In the genomic region with DNA sequence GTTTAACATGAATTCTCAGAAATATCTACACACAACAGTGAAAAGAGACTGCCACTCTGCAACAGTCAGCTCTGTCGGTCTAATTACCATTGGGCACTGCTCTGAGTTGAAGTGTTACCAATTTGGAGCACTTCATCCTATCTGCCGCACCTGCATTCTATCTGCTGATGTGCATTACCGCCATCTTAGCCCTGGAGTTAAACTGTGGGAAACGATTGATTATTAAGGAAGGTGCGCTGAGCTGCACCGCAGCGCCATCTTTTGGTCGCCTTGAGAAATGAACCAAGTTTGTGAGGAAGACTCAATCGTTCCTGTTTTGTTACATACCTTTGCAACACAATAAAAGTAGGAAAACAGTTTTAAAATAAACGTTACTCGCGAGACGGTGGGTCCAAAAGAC, we compare ENCODE assay signal across 8 mouse cellular contexts.
DNase-seq lines count a peak whose midpoint lies in the region; ATAC-seq and TF ChIP-seq lines count a peak whose summit lies in the region.

No protein-coding gene starts in this region.

- ATAC-seq in kidney, embryonic 16.5 days (ENCODE audit: low FRiP score, low TSS enrichment) = 0 out of 2 replicates have a peak, but pooled peaks have one; percentile 12
- ATAC-seq in forebrain, embryonic 14.5 days = peak; percentile 83
- ATAC-seq in midbrain, postnatal 0 days (ENCODE audit: low FRiP score) = peak; percentile 69; the same call in 1 of the 2 replicates

- no peaks in the 10 kb centered on the region for H3K36me3 ChIP-seq in kidney, embryonic 16.5 days (ENCODE audit: insufficient read depth, low read length)
- no peaks in the 10 kb centered on the region for H3K36me3 ChIP-seq in forebrain, embryonic 14.5 days (ENCODE audit: control insufficient read depth, insufficient read depth, low read length)
- no peaks in the 10 kb centered on the region for H3K36me3 ChIP-seq in midbrain, postnatal 0 days (ENCODE audit: insufficient read depth, low read length)

- H3K9me3 ChIP-seq in kidney, embryonic 16.5 days (ENCODE audit: low read length) = no peaks in the 10 kb centered on the region
- no peaks in the 10 kb centered on the region for H3K9me3 ChIP-seq in forebrain, embryonic 14.5 days (replicated peaks; ENCODE audit: control insufficient read depth, low read length)
- H3K9me3 ChIP-seq in midbrain, postnatal 0 days (ENCODE audit: low read length) = no peaks in the 10 kb centered on the region

- 4% methylated on average over 13 of the region's 13 CpGs for WGBS in kidney, embryonic 16.5 days
- 5% methylated on average over 13 of the region's 13 CpGs for WGBS in forebrain, embryonic 14.5 days
- 5% methylated on average over 13 of the region's 13 CpGs for WGBS in midbrain, postnatal 0 days

- H3K9ac ChIP-seq in kidney, embryonic 16.5 days (replicated peaks; ENCODE audit: low read length) = no peak overlapping the region
- no peak overlapping the region for H3K9ac ChIP-seq in forebrain, embryonic 14.5 days (ENCODE audit: low read length)
- H3K9ac ChIP-seq in midbrain, postnatal 0 days (replicated peaks; ENCODE audit: low read length, poor library complexity, severe bottlenecking) = no peak overlapping the region

- DNase-seq in kidney, adult 18-20 months = no peak
- DNase-seq in adrenal gland, postnatal 36 days = peak; percentile 6 to 13
- DNase-seq in forebrain, embryonic 14.5 days (ENCODE audit: low spot score) = peak; percentile 80
- peak; percentile 24 for DNase-seq in layer of hippocampus, adult 9-11 months
- DNase-seq in midbrain, postnatal 0 days (ENCODE audit: low spot score) = peak; percentile 79
- no peak for DNase-seq in urinary bladder, adult 18-20 months (ENCODE audit: low spot score in 2 of 2)
- no peak for DNase-seq in gastrocnemius, postnatal 14 days

- no peak overlapping the region for H3K4me3 ChIP-seq in kidney, embryonic 16.5 days (ENCODE audit: low read length)
- H3K4me3 ChIP-seq in forebrain, embryonic 14.5 days (ENCODE audit: low read depth, low read length) = no peak overlapping the region
- H3K4me3 ChIP-seq in midbrain, postnatal 0 days (ENCODE audit: low read depth, low read length) = no peak overlapping the region

- no peak overlapping the region for H3K4me2 ChIP-seq in kidney, embryonic 16.5 days (replicated peaks; ENCODE audit: low read depth, low read length)
- no peak overlapping the region for H3K4me2 ChIP-seq in forebrain, embryonic 14.5 days (ENCODE audit: low read length)
- no peak overlapping the region for H3K4me2 ChIP-seq in midbrain, postnatal 0 days (ENCODE audit: low read depth, low read length, poor library complexity, severe bottlenecking)

- H3K27me3 ChIP-seq in kidney, embryonic 16.5 days (ENCODE audit: insufficient read depth, low read length) = no peaks in the 10 kb centered on the region
- H3K27me3 ChIP-seq in forebrain, embryonic 14.5 days (replicated peaks; ENCODE audit: control insufficient read depth, insufficient read depth, low read length) = no peaks in the 10 kb centered on the region
- H3K27me3 ChIP-seq in midbrain, postnatal 0 days (ENCODE audit: insufficient read depth, low read length) = no peaks in the 10 kb centered on the region

- H3K27ac ChIP-seq in kidney, embryonic 16.5 days (ENCODE audit: low read length) = no peak overlapping the region
- H3K27ac ChIP-seq in forebrain, embryonic 14.5 days (ENCODE audit: low read depth, low read length) = no peak overlapping the region
- H3K27ac ChIP-seq in midbrain, postnatal 0 days (ENCODE audit: low read depth, low read length) = no peak overlapping the region

- H3K4me1 ChIP-seq in kidney, embryonic 16.5 days (ENCODE audit: insufficient read depth, low read length) = no peaks in the 10 kb centered on the region
- no peaks in the 10 kb centered on the region for H3K4me1 ChIP-seq in forebrain, embryonic 14.5 days (ENCODE audit: control insufficient read depth, insufficient read depth, low read length)
- no peaks in the 10 kb centered on the region for H3K4me1 ChIP-seq in midbrain, postnatal 0 days (ENCODE audit: insufficient read depth, low read length)

- peak; percentile 98 for TF ChIP-seq CTCF in midbrain, postnatal 0 days (IDR thresholded peaks at IDR 0.05)

- intact Hi-C loops in gastrocnemius, postnatal 14 days (cut with DNase I; ENCODE audit: low total_unique reads) = no loop called here

Comparison
In these comparisons a context has a peak if more than half of its experiments do, and no peak if none do; other contexts are left out.
1. ATAC-seq: peak in every context shown above with its lines; median percentile 83 in forebrain, embryonic 14.5 days; 69 in midbrain, postnatal 0 days; 12 in kidney, embryonic 16.5 days.
2. DNase-seq: peak in adrenal gland, postnatal 36 days (2 of 2), forebrain, embryonic 14.5 days (single experiment), layer of hippocampus, adult 9-11 months (single experiment) and midbrain, postnatal 0 days (single experiment); none in kidney, adult 18-20 months (single experiment), urinary bladder, adult 18-20 months (0 of 2) and gastrocnemius, postnatal 14 days (single experiment).